ENCODE assay signal across 21 mouse cellular contexts in the genomic region with DNA sequence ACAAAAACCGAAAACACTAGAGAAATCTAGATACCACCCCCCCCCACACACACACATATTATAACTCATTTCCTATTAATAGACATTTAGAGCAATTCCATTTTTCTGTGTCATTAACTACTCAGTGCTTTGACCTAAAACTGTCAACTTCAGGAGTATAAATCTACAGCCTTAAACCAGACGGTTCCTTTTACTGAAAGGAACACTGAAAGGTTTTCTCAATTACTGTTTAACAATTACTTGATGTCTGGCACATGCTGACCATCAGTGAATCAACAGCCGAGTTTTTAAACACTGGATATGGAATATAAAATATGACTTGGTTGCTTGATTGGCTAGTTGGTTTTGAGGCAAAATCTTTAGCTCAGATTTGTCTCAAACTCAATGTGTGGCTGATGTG. TPM values are rescaled to one million over a fixed set of nuclear protein-coding genes. Genes with fewer than 3 reads are reported as not detected.
DNase-seq lines count a peak whose midpoint lies in the region; ATAC-seq lines count a peak whose summit lies in the region.
"Had no signal": no experiment of that assay in that cellular context is flagged by ENCODE, and none has a peak within 500 bp of the region (broad histone marks: within the 10 kb centered on the region; RNA-seq: fewer than 3 reads in every experiment).

No protein-coding gene starts in this region.

- no peak overlapping the region for H3K4me3 ChIP-seq in forebrain, embryonic 15.5 days
- H3K4me3 ChIP-seq: embryonic facial prominence, embryonic 15.5 days; heart, adult 2 months; hindbrain, embryonic 15.5 days had no signal

- no peaks in the 10 kb centered on the region for H3K27me3 ChIP-seq in forebrain, embryonic 15.5 days
- H3K27me3 ChIP-seq: embryonic facial prominence, embryonic 15.5 days; hindbrain, embryonic 15.5 days had no signal

- peak; percentile 37 for DNase-seq in adrenal gland, adult 2 months
- no peak for DNase-seq in adrenal gland, postnatal 25 days
- peak; percentile 10 for DNase-seq in kidney, postnatal 14 days
- no peak for DNase-seq in kidney, postnatal 10 days
- peak; percentile 13 for DNase-seq in NIH3T3 (ENCODE audit: low read depth)
- DNase-seq in retina, postnatal 1 day: peak; percentile 50
- DNase-seq: adrenal gland, adult 8-10 months; B cell, adult 2 months; cerebellum, adult 11 months; cerebellum, adult 8-10 months; cerebellum, postnatal 14 days; embryo, embryonic 11 days; gastrocnemius, postnatal 14 days; heart, adult 2 months had no signal

- no peaks in the 10 kb centered on the region for H3K36me3 ChIP-seq in forebrain, embryonic 15.5 days
- H3K36me3 ChIP-seq: embryonic facial prominence, embryonic 15.5 days; G1E; hindbrain, embryonic 15.5 days had no signal

- WGBS in forebrain, embryonic 15.5 days: 83% methylated on average over 3 of the region's 3 CpGs

- ATAC-seq in forebrain, embryonic 15.5 days (replicated peaks): no peak
- ATAC-seq: CD4-positive, CD25-positive, alpha-beta regulatory T cell, adult 4 months; forebrain, embryonic 16.5 days had no signal

- no peak overlapping the region for H3K4me2 ChIP-seq in forebrain, embryonic 15.5 days (replicated peaks)
- H3K4me2 ChIP-seq: embryonic facial prominence, embryonic 15.5 days; heart, embryonic 11.5 days; hindbrain, embryonic 15.5 days had no signal

- no peaks in the 10 kb centered on the region for H3K9me3 ChIP-seq in forebrain, embryonic 15.5 days
- H3K9me3 ChIP-seq: embryonic facial prominence, embryonic 15.5 days; hindbrain, embryonic 15.5 days had no signal

- no peaks in the 10 kb centered on the region for H3K4me1 ChIP-seq in forebrain, embryonic 15.5 days
- H3K4me1 ChIP-seq: embryonic facial prominence, embryonic 15.5 days; hindbrain, embryonic 15.5 days had no signal

- no peak overlapping the region for H3K27ac ChIP-seq in forebrain, embryonic 15.5 days (replicated peaks)
- H3K27ac ChIP-seq: embryonic facial prominence, embryonic 15.5 days; heart, adult 2 months; hindbrain, embryonic 15.5 days had no signal

- H3K9ac ChIP-seq in forebrain, embryonic 15.5 days (replicated peaks): no peak overlapping the region
- H3K9ac ChIP-seq: embryonic facial prominence, embryonic 15.5 days; hindbrain, embryonic 15.5 days had no signal

RNA-seq across cellular contexts. Expression of gene Itgb1, which starts 23.3 kb away (rescaled TPM):
- 100 to 1,000 TPM; 237 to 267 TPM for total RNA-seq in adrenal gland, adult 2 months (2021)
- polyA plus RNA-seq in adrenal gland, adult 2 months (2012; rRNA removed): 15.5 and 19.1 TPM in 2 replicates
- total RNA-seq in adrenal gland, postnatal 25 days (2021): 286 and 300 TPM in 2 replicates
- polyA plus RNA-seq in forebrain, embryonic 15.5 days (2015; fragmentation: Nextera tagmentation; extraction: Ambion mirVana): 88.3 and 93.8 TPM in 2 replicates

Comparison
In these comparisons a context has a peak if more than half of its experiments do, and no peak if none do; other contexts are left out.
1. DNase-seq: peak in adrenal gland, adult 2 months (single experiment), kidney, postnatal 14 days (single experiment), NIH3T3 (single experiment) and retina, postnatal 1 day (single experiment); none in adrenal gland, postnatal 25 days (single experiment) and kidney, postnatal 10 days (single experiment).